Mouse (Mus musculus) gastrocnemius, adult 2 months (tissue): ENCODE results near the gene Gm20388. TPM values are rescaled to one million over a fixed set of nuclear protein-coding genes. Genes with fewer than 3 reads are reported as not detected.
A peak's percentile ranks its signal among the peaks of the same experiment; 100 is the strongest.

Experiments used
- DNase-seq: peaks from one replicate; pipeline ENCODE4 v3.0.0; 2022
- H3K27ac ChIP-seq: fragments of 200-600 bp; 2 replicates; pipeline ENCODE4 v1.8.1; 2022; ENCODE audit warnings: mild to moderate bottlenecking
- H3K4me3 ChIP-seq: fragments of 200-600 bp; 2 replicates; pipeline ENCODE4 v1.8.1; 2022; ENCODE audit warnings: mild to moderate bottlenecking, moderate library complexity
- CTCF ChIP-seq: fragments of 200-600 bp; IDR thresholded peaks from 2 replicates; pipeline ENCODE4 v1.8.1; 2022; ENCODE audit warnings: antibody characterized with exemption, mild to moderate bottlenecking, moderate library complexity
- intact Hi-C: fragments of 180-260 bp; cut with DNase I; formaldehyde crosslinking; loops from one replicate; pipeline ENCODE4 v1.15.1; 2025
- total RNA-seq, 2 experiments: library from RNA; stranded (reverse); gene quantifications; 2 replicates each; pipeline ENCODE4 v1.2.3; 2021

The Gm20388 gene
- total RNA-seq, 2 experiments from 2014 or later: 6.1 to 15.0 TPM

DNA sequence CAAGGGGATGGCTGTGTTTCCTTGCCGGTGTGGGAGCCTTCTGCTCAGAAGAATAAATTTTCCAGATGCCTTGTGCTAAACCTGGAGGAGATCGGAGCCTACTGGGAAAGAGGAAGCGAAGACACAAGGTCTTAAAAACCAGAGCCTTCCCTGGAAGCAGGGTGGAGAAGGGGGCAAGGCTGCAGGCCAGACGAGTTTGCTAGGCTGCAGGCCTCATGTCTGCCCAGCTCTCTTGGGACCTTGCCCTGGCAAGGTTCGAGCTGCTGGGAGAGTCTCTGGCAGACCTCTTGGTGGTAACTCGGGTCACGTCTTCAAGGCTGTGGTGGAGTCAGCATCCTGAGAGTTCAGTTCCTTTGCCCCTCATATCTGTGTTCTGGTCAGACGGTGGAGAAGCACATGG lies 324.2 kb downstream of the Gm20388 start:
- peak overlapping the region; percentile 78 for H3K27ac ChIP-seq
- TF ChIP-seq CTCF: no peak
- intact Hi-C loops: loop anchor here (5.0 kb wide), 1 partner anchor 32 kb away; no protein-coding TSS in a partner anchor
- DNase-seq: peak; percentile 85
- peak overlapping the region; percentile 53 for H3K4me3 ChIP-seq

GRCm38 (mm10) chr8:120243222-120243621 lies 332.6 kb downstream of the Gm20388 start:
- intact Hi-C loops: loop anchor here (5.0 kb wide), 1 partner anchor 61 kb away; no protein-coding TSS in a partner anchor
- peak overlapping the region; percentile 82 for H3K27ac ChIP-seq
- DNase-seq: no peak
- H3K4me3 ChIP-seq: no peak overlapping the region
- TF ChIP-seq CTCF: no peak

DNA sequence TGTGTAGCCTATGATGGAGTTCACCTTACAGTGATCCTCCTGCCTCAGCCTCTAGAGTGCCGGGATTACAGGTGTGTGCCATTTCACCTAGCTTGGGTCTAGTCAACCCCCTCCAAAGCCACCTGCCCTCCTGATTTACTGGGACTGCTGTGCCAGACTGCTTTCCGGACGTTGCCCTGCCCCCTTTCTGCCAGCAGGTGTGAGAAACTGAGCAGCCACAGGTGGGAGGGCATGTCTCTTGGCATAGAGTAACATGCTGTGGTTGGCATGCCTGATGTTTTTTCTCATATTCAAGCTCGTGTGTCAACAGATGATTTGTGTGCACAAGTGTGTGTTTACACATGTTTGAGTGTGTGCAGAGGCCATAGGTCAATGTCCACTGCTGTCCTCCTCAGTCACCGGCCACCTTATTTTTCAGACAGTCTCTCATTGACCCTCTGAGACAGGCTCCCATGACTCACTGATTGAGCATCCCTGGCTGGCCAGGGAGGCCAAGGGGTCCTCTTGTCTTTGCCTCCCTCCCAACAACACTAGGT lies 333.3 kb downstream of the Gm20388 start:
- DNase-seq: no peak
- no peak overlapping the region for H3K4me3 ChIP-seq
- intact Hi-C loops: loop anchor here (5.0 kb wide), 1 partner anchor 62 kb away; no protein-coding TSS in a partner anchor
- no peak for TF ChIP-seq CTCF
- peak overlapping the region; percentile 82 for H3K27ac ChIP-seq

GRCm38 (mm10) chr8:120244553-120244952 lies 333.9 kb downstream of the Gm20388 start:
- intact Hi-C loops: loop anchor here (5.0 kb wide), 1 partner anchor 62 kb away; no protein-coding TSS in a partner anchor

DNA sequence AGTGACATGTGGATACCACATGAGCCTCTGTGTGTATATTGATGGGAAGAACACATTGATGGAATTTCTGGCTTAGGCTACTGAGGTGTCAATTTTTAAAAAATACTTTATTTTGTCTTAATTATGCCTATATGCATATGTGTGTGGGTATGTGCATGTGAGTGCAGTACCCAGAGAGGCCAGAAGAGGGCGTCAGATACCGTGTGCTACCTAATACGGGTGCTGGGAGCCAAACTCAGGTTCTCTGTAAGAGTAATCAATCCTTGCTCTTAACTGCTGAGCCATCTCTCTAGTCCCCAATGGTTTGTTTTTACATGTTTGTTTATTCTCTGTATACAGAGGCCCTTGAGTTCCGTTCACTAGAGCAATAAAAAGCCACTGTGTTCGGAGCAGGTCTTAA lies 337.0 kb downstream of the Gm20388 start:
- intact Hi-C loops: no loop called here

More at GRCm38 (mm10) chr8:120244553-120244952, 333.9 kb downstream of the Gm20388 start:
- H3K4me3 ChIP-seq: no peak overlapping the region
- TF ChIP-seq CTCF: peak; percentile 48
- peak overlapping the region; percentile 35; the same call in 1 of the 2 replicates for H3K27ac ChIP-seq
- no peak for DNase-seq

DNA sequence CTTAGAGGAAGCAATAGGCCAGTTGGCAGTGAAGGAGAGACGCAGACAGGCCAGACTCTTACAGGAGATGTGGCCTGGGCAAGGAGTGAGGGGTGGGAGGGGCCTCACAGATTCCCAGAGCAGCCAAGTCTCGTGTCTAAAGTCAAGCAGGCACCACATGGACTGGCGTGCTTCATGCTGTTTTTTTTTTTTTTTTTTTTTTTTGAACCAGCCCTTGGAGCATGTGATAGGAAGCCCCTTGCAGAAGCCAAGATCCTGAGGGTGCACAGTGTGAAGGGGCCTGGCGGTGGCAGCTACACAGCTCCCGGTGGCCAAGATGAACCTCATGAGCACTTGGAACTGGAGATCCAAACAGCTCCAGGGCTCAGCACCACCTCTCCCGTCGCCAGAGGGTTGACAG lies 337.4 kb downstream of the Gm20388 start:
- intact Hi-C loops: no loop called here
- DNase-seq: no peak
- TF ChIP-seq CTCF: no peak
- H3K27ac ChIP-seq: peak overlapping the region; percentile 94
- no peak overlapping the region for H3K4me3 ChIP-seq

More for the DNA sequence above, 337.0 kb downstream of the Gm20388 start:
- peak; percentile 66 for TF ChIP-seq CTCF
- Histone ChIP-seq H3K27ac (peak overlapping the region; percentile 94), H3K4me3 (no peak overlapping the region)
- DNase-seq: no peak

DNA sequence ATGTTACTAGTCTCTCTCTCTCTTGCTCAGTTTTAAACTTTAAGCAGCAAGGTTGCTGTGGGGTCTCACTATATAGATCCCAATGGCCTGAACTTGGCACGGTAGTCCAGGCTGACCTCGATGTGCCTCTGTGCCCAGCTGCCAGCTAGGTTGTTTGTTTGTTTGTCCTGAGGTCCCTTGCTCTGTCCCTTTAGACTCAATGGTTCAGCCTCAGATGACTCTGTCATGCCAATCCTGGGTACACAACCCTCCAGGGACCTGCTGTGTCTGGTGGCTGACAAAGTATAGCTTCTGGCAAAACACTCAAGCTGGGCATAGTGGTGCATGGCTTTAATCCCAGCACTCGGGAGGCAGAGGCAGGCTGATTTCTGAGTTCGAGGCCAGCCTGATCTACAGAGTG lies 337.8 kb downstream of the Gm20388 start:
- no peak for DNase-seq
- peak overlapping the region; percentile 67; the same call in 1 of the 2 replicates for H3K4me3 ChIP-seq
- peak overlapping the region; percentile 94 for H3K27ac ChIP-seq
- intact Hi-C loops: no loop called here
- TF ChIP-seq CTCF: no peak

DNA sequence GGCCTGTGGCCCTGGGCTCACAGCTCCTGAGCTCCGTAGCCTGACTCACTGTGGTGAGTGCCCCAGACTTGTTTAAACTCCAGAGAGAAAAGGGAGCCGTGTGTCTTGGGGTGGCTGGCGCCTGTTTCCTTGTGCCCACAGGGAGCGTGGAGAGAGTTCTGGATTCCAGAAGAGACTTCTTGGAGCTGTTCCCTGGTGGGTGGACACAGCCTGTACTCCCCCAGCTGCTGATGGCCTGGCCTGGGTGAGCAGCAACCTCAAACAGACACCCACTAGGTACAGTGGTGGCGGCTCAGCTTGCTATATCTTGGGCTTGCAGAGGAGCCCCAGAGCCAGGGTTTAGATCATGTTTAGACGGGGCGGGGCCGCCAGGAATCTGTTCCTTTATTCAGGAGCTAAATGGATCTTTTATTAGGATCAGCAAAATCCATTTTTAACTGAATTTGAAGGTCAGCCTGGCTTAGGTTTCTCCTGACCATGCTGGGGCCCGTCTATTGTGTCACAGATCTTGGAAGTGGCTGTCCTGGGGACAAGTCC lies 339.2 kb downstream of the Gm20388 start:
- intact Hi-C loops: loop anchor here (2.0 kb wide), 1 partner anchor 19 kb away; no protein-coding TSS in a partner anchor
- peak; percentile 87 for DNase-seq
- peak overlapping the region; percentile 94 for H3K27ac ChIP-seq
- peak overlapping the region; percentile 67 for H3K4me3 ChIP-seq
- TF ChIP-seq CTCF: no peak

DNA sequence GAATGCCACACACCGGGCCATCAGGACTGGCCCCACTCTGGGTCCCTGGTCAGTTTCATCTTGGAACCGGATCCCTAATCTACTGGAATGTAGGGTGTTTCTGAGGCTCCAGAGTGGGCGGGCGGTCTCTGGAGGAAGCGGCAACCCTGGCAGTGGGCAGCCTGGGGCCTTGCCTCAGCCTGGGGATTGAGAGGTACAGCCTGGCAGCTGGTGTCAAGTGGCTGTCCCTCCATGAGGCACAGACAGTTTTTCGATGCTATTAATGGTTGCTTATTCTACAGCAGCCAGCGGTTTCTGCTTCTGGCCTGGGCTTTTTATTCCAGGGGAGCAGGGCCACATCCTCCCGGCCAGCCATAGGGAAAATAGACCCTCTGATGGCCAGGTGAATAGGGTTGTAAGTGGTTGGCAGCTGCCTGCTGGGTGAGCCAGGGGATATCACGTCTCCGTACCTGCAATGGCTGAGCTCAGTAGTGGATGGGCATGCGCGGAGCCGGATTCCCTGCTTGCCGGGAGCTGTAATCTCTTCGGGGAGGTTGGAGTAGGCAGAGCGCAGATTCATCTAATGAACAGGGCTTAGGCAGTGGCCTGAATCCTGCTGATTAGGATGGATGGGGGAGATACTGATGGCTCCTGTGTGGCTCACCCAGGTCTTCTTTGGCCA lies 340.2 kb downstream of the Gm20388 start:
- Histone ChIP-seq H3K4me3 (peak overlapping the region; percentile 67), H3K27ac (peak overlapping the region; percentile 94)
- DNase-seq: peak; percentile 73
- no peak for TF ChIP-seq CTCF
- intact Hi-C loops: loop anchor here (2.0 kb wide), 1 partner anchor 20 kb away; no protein-coding TSS in a partner anchor

- DNase-seq: peak; percentile 83
- TF ChIP-seq CTCF: no peak
- intact Hi-C loops: loop anchor here (2.0 kb wide), 1 partner anchor 21 kb away; no protein-coding TSS in a partner anchor
- peak overlapping the region; percentile 67 for H3K4me3 ChIP-seq
- peak overlapping the region; percentile 94 for H3K27ac ChIP-seq
These were observed 340.9 kb downstream of the Gm20388 start for GRCm38 (mm10) chr8:120251411-120252035.

DNA sequence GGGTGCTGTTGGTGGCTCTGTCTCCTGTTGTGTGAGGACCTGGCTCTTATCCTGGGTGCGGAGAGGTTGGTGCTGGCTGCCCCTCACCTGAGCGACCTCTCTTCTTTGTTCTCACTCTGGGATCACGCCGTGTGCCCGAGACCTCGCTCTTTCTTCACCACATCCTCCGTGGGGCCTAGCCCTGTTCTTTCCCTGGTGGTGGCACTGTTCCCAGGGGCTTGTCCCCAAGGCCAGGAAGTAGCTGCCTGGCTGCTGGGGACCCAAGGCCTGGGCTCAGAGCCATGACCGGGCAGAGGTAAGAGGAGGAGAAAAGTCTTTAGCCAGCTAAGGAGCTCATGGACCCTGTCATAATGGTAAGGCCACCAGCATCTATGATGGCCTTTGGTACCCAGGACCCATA lies 343.0 kb downstream of the Gm20388 start:
- TF ChIP-seq CTCF: no peak
- peak overlapping the region; percentile 94 for H3K27ac ChIP-seq
- intact Hi-C loops: no loop called here
- H3K4me3 ChIP-seq: no peak overlapping the region
- DNase-seq: peak; percentile 62

- no peak for DNase-seq
- no peak for TF ChIP-seq CTCF
- peak overlapping the region; percentile 89 for H3K27ac ChIP-seq
- H3K4me3 ChIP-seq: no peak overlapping the region
- intact Hi-C loops: no loop called here
These were observed 344.9 kb downstream of the Gm20388 start for GRCm38 (mm10) chr8:120255406-120255987.
